Mouse (Mus musculus) heart, embryonic 16.5 days (tissue): Measurements from ENCODE around the gene Unk. TPM values are rescaled to one million over a fixed set of nuclear protein-coding genes. Genes with fewer than 3 reads are reported as not detected.

Experiments used
- ATAC-seq: fragments of 200-750 bp; cut with Nextera tagmentation; replicated peaks from 2 replicates; pipeline ENCODE4 v1.8.0; 2017; ENCODE audit warnings: moderate number of reproducible peaks; ENCODE audit not compliant: insufficient read depth, low FRiP score; ENCODE audit errors: extremely low read depth
- H3K27ac ChIP-seq: fragments of 300-500 bp; sonication (generic); 2 replicates; pipeline ENCODE4 v1.5.1; 2014; ENCODE audit warnings: mild to moderate bottlenecking, low read length, control low read depth, moderate library complexity
- H3K27me3 ChIP-seq: fragments of 300-500 bp; sonication (generic); 2 replicates; pipeline ENCODE4 v1.6.1; 2014; ENCODE audit warnings: low read length, mixed read lengths; ENCODE audit not compliant: control insufficient read depth, insufficient read depth
- H3K36me3 ChIP-seq: fragments of 300-500 bp; sonication (generic); 2 replicates; pipeline ENCODE4 v1.6.1; 2014; ENCODE audit not compliant: control insufficient read depth, insufficient read depth
- H3K4me1 ChIP-seq: fragments of 300-500 bp; sonication (generic); 2 replicates; pipeline ENCODE4 v1.6.1; 2014; ENCODE audit warnings: low read length, mixed read lengths; ENCODE audit not compliant: control insufficient read depth, insufficient read depth
- H3K4me2 ChIP-seq: fragments of 300-500 bp; sonication (generic); 2 replicates; pipeline ENCODE4 v1.6.1; 2014; ENCODE audit warnings: low read depth, mild to moderate bottlenecking, control low read depth, low read length
- H3K4me3 ChIP-seq: fragments of 300-500 bp; sonication (generic); 2 replicates; pipeline ENCODE4 v1.5.1; 2014; ENCODE audit warnings: mild to moderate bottlenecking, control low read depth, low read length
- H3K9ac ChIP-seq: fragments of 300-500 bp; sonication (generic); 2 replicates; pipeline ENCODE4 v1.6.1; 2014; ENCODE audit warnings: low read length, control low read depth
- H3K9me3 ChIP-seq: fragments of 300-500 bp; sonication (generic); replicated peaks from 2 replicates; pipeline ENCODE4 v1.6.1; 2016; ENCODE audit warnings: low read length; ENCODE audit not compliant: control insufficient read depth
- WGBS: fragments of 180-500 bp; shearing (Covaris S2); extraction: QIAGEN DNeasy Blood & Tissue Kit; methylation state at CpG from one replicate; pipeline ENCODE4 v1.1.7; 2014; 5-methylcytosine and 5-hydroxymethylcytosine counted together
- polyA plus RNA-seq: library from polyadenylated mRNA; unstranded; fragments of >200 nt; fragmentation: Nextera tagmentation; extraction: Ambion mirVana; gene quantifications from 2 replicates; pipeline ENCODE4 v1.2.1, GENCODE M21; 2015

Unk gene
- polyA plus RNA-seq, 1 experiment from 2014 or later: 23.2 TPM

GRCm38 (mm10) chr11:115999538-116000143, 30.5 kb upstream of the Unk start:
- Histone ChIP-seq H3K4me1 (peaks cover 8% of the 10 kb centered on the region; the same call in 1 of the 2 replicates), H3K9me3 (no peaks in the 10 kb centered on the region; the same call in 1 of the 2 replicates), H3K36me3 (no peaks in the 10 kb centered on the region), H3K4me2 (peak overlapping the region; percentile 40; the same call in 1 of the 2 replicates), H3K4me3 (no peak overlapping the region), H3K9ac (0 out of 2 replicates have a peak overlapping the region, but pooled peaks have one; percentile 44), H3K27me3 (no peaks in the 10 kb centered on the region), H3K27ac (no peak overlapping the region)
- 0 out of 2 replicates have a peak, but pooled peaks have one; percentile 23 for ATAC-seq
- 11% methylated on average over 14 of the region's 14 CpGs for WGBS

GRCm38 (mm10) chr11:116000607-116001006, 29.5 kb upstream of the Unk start:
- H3K36me3 ChIP-seq: no peaks in the 10 kb centered on the region
- H3K4me3 ChIP-seq: no peak overlapping the region
- ATAC-seq: no peak
- no peak overlapping the region for H3K9ac ChIP-seq
- WGBS: 65% methylated on average over 10 of the region's 10 CpGs
- H3K27ac ChIP-seq: no peak overlapping the region
- H3K27me3 ChIP-seq: no peaks in the 10 kb centered on the region
- H3K4me2 ChIP-seq: no peak overlapping the region
- H3K4me1 ChIP-seq: peaks cover 14% of the 10 kb centered on the region
- no peaks in the 10 kb centered on the region; the same call in 1 of the 2 replicates for H3K9me3 ChIP-seq

GRCm38 (mm10) chr11:116001725-116002124, 28.4 kb upstream of the Unk start:
- no peaks in the 10 kb centered on the region for H3K36me3 ChIP-seq
- no peak for ATAC-seq
- H3K9ac ChIP-seq: no peak overlapping the region
- 62% methylated on average over 6 of the region's 6 CpGs for WGBS
- H3K4me2 ChIP-seq: no peak overlapping the region
- no peaks in the 10 kb centered on the region for H3K27me3 ChIP-seq
- H3K4me1 ChIP-seq: peaks cover 17% of the 10 kb centered on the region
- no peak overlapping the region for H3K27ac ChIP-seq
- H3K4me3 ChIP-seq: no peak overlapping the region
- no peaks in the 10 kb centered on the region; the same call in 1 of the 2 replicates for H3K9me3 ChIP-seq

GRCm38 (mm10) chr11:116002894-116003293, 27.2 kb upstream of the Unk start:
- WGBS: 92% methylated on average over 3 of the region's 3 CpGs

GRCm38 (mm10) chr11:116004186-116004823, 25.8 kb upstream of the Unk start:
- Histone ChIP-seq H3K4me1 (peaks cover 17% of the 10 kb centered on the region), H3K4me2 (peak overlapping the region; percentile 73), H3K27ac (peak overlapping the region; percentile 84), H3K27me3 (no peaks in the 10 kb centered on the region), H3K4me3 (peak overlapping the region; percentile 51), H3K36me3 (peaks cover 11% of the 10 kb centered on the region), H3K9ac (peak overlapping the region; percentile 77), H3K9me3 (no peaks in the 10 kb centered on the region; the same call in 1 of the 2 replicates)
- ATAC-seq: no peak
- WGBS: 26% methylated on average over 8 of the region's 8 CpGs

More at GRCm38 (mm10) chr11:116002894-116003293, 27.2 kb upstream of the Unk start:
- no peak overlapping the region for H3K27ac ChIP-seq
- no peak overlapping the region for H3K4me3 ChIP-seq
- H3K27me3 ChIP-seq: no peaks in the 10 kb centered on the region
- no peak overlapping the region for H3K4me2 ChIP-seq
- peaks cover 2% of the 10 kb centered on the region; the same call in 1 of the 2 replicates for H3K36me3 ChIP-seq
- H3K9ac ChIP-seq: no peak overlapping the region
- no peak for ATAC-seq
- H3K9me3 ChIP-seq: no peaks in the 10 kb centered on the region; the same call in 1 of the 2 replicates
- peaks cover 17% of the 10 kb centered on the region for H3K4me1 ChIP-seq

GRCm38 (mm10) chr11:116004840-116005700, 25.1 kb upstream of the Unk start:
- peak overlapping the region; percentile 51 for H3K4me3 ChIP-seq
- H3K9me3 ChIP-seq: no peaks in the 10 kb centered on the region; the same call in 1 of the 2 replicates
- peaks cover 15% of the 10 kb centered on the region for H3K4me1 ChIP-seq
- peak overlapping the region; percentile 73 for H3K4me2 ChIP-seq
- peak; percentile 81 for ATAC-seq
- WGBS: 5% methylated on average over 54 of the region's 54 CpGs
- H3K9ac ChIP-seq: peak overlapping the region; percentile 77
- H3K27me3 ChIP-seq: no peaks in the 10 kb centered on the region
- H3K36me3 ChIP-seq: peaks cover 11% of the 10 kb centered on the region
- H3K27ac ChIP-seq: peak overlapping the region; percentile 84

- no peak overlapping the region; the same call in 1 of the 2 replicates for H3K4me3 ChIP-seq
Observed at GRCm38 (mm10) chr11:116005701-116006419, 24.3 kb upstream of the Unk start.

GRCm38 (mm10) chr11:116007095-116007850, 22.8 kb upstream of the Unk start:
- H3K4me2 ChIP-seq: no peak overlapping the region
- H3K27ac ChIP-seq: no peak overlapping the region
- no peak overlapping the region for H3K4me3 ChIP-seq
- H3K9me3 ChIP-seq: no peaks in the 10 kb centered on the region; the same call in 1 of the 2 replicates
- peaks cover 29% of the 10 kb centered on the region for H3K4me1 ChIP-seq
- H3K36me3 ChIP-seq: peaks cover 11% of the 10 kb centered on the region
- WGBS: 86% methylated on average over 28 of the region's 28 CpGs
- no peak for ATAC-seq
- no peak overlapping the region for H3K9ac ChIP-seq
- H3K27me3 ChIP-seq: no peaks in the 10 kb centered on the region

More at GRCm38 (mm10) chr11:116005701-116006419, 24.3 kb upstream of the Unk start:
- Histone ChIP-seq H3K27ac (no peak overlapping the region; the same call in 1 of the 2 replicates), H3K36me3 (peaks cover 11% of the 10 kb centered on the region), H3K4me1 (peaks cover 17% of the 10 kb centered on the region), H3K4me2 (peak overlapping the region; percentile 73), H3K27me3 (no peaks in the 10 kb centered on the region), H3K9me3 (no peaks in the 10 kb centered on the region; the same call in 1 of the 2 replicates), H3K9ac (peak overlapping the region; percentile 77)
- WGBS: 74% methylated on average over 9 of the region's 9 CpGs
- no peak for ATAC-seq
